Mouse (Mus musculus): ENCODE results near the gene Clec18a.

DNA sequence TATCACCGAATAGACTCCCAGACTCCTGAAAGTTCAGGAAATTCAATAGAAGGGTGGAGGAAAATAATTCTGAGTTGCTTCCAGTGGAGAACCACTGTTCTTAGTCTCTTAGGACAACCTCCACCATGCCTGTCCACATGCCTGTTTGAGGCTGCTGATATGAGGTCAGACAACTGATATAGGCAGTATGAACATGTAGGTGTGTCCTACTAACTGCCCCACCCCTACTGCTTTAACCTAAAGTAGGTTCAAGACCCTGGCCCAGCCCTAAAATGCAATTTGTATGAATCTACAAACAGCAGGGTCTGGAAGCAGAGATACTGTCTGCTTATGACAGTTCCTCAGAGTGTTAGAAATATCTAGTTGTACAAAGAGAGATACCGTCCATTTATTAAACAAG lies 36.6 kb downstream of the Clec18a start:
- TF ChIP-seq CTCF (IDR thresholded peaks at IDR 0.05; ENCODE audit: control insufficient read depth, insufficient read depth, low read length) (no peak), POLR2A (IDR thresholded peaks at IDR 0.05; ENCODE audit: borderline replicate concordance, control insufficient read depth, low read depth, low read length) (no peak)

Measured in bone marrow, adult 2 months (tissue).